Mouse (Mus musculus) CH12.LX (cell line): ENCODE results near the gene Syap1. TPM values are rescaled to one million over a fixed set of nuclear protein-coding genes. Genes with fewer than 3 reads are reported as not detected.

Experiments used
- DNase-seq: peaks from one replicate; pipeline ENCODE4 v3.0.0-alpha.2; 2013; ENCODE audit errors: extremely low read depth
- H3K27ac ChIP-seq: 2 replicates; pipeline ENCODE4 v1.5.1; 2012; ENCODE audit warnings: low read depth, mild to moderate bottlenecking, control low read depth, moderate library complexity; ENCODE audit not compliant: insufficient read depth
- H3K27me3 ChIP-seq: replicated peaks from 2 replicates; pipeline ENCODE3; 2012; ENCODE audit warnings: inconsistent platforms
- H3K36me3 ChIP-seq, 2 experiments: replicated peaks in 1 of 2; 2 replicates each; pipeline versions ENCODE3 to v1.6.1; 2012; ENCODE audit warnings: inconsistent platforms in 1 of 2, low read length in 1 of 2, mild to moderate bottlenecking in 1 of 2, mixed read lengths in 1 of 2, moderate library complexity in 1 of 2; ENCODE audit not compliant: control insufficient read depth in 1 of 2, insufficient read depth in 1 of 2
- H3K4me1 ChIP-seq, 2 experiments: 2 replicates each; pipeline ENCODE4 v1.6.1; 2012; ENCODE audit warnings: inconsistent platforms in 1 of 2, moderate library complexity in 1 of 2; ENCODE audit not compliant: insufficient read depth in 2 of 2, control insufficient read depth in 1 of 2
- H3K4me2 ChIP-seq: 2 replicates; pipeline ENCODE4 v1.6.1; 2012; ENCODE audit warnings: low read depth, mild to moderate bottlenecking, control low read depth; ENCODE audit not compliant: poor library complexity, insufficient read depth, severe bottlenecking
- H3K4me3 ChIP-seq, 3 experiments: fragments of 150-350 bp in 1 of 3; sonication (generic) in 1 of 3; replicated peaks in 1 of 3; 2 replicates each; pipeline versions ENCODE3 to v1.5.1; 2011 to 2012; ENCODE audit warnings: low read depth in 2 of 3, low read length in 2 of 3, mild to moderate bottlenecking in 2 of 3, moderate library complexity in 2 of 3, control low read depth in 1 of 3, improper control_type of control experiment in 1 of 3, inconsistent platforms in 1 of 3, mixed read lengths in 1 of 3; ENCODE audit not compliant: poor library complexity in 1 of 3
- H3K79me2 ChIP-seq: replicated peaks from 2 replicates; pipeline ENCODE4 v1.6.1; 2012; ENCODE audit warnings: mild to moderate bottlenecking, moderate library complexity; ENCODE audit not compliant: control insufficient read depth, poor library complexity, insufficient read depth, severe bottlenecking; ENCODE audit errors: extremely low read depth
- H3K9ac ChIP-seq: 2 replicates; pipeline ENCODE4 v1.6.1; 2012; ENCODE audit warnings: low read depth, mild to moderate bottlenecking, control low read depth, moderate library complexity; ENCODE audit not compliant: insufficient read depth
- H3K9me3 ChIP-seq: replicated peaks from 2 replicates; pipeline ENCODE3; 2012; ENCODE audit warnings: low read length, inconsistent platforms, mixed read lengths
- CTCF ChIP-seq, 2 experiments: IDR thresholded peaks in 1 of 2; conservative IDR thresholded peaks in 1 of 2; 2 replicates each; pipeline ENCODE4 v1.5.1; 2011 to 2012; ENCODE audit warnings: low read depth in 2 of 2, low read length in 2 of 2, improper control_type of control experiment in 1 of 2, inconsistent platforms in 1 of 2, mild to moderate bottlenecking in 1 of 2, moderate library complexity in 1 of 2
- ELF1 ChIP-seq: IDR thresholded peaks from 2 replicates; pipeline ENCODE4 v1.6.1; 2014; ENCODE audit warnings: low read depth, mild to moderate bottlenecking, inconsistent platforms, low read length, improper control_type of control experiment
- GABPA ChIP-seq: IDR thresholded peaks from 2 replicates; pipeline ENCODE4 v1.6.1; 2012; ENCODE audit warnings: low read depth, low read length, improper control_type of control experiment, inconsistent platforms; ENCODE audit not compliant: insufficient replicate concordance
- JUN ChIP-seq: IDR thresholded peaks from 2 replicates; pipeline ENCODE4 v1.6.1; 2011; ENCODE audit warnings: low read depth, mild to moderate bottlenecking, low read length, improper control_type of control experiment, moderate library complexity; ENCODE audit not compliant: insufficient read depth
- JUND ChIP-seq: conservative IDR thresholded peaks from 2 replicates; pipeline ENCODE4 v1.6.1; 2011; ENCODE audit warnings: low read depth, low read length, improper control_type of control experiment
- MAZ ChIP-seq: IDR thresholded peaks from 2 replicates; pipeline ENCODE4 v1.6.1; 2012; ENCODE audit warnings: low read depth, mild to moderate bottlenecking, inconsistent platforms, low read length, improper control_type of control experiment, moderate library complexity
- NELFE ChIP-seq: IDR thresholded peaks from 2 replicates; pipeline ENCODE4 v1.6.1; 2011; ENCODE audit warnings: low read depth, low read length, improper control_type of control experiment
- PAX5 ChIP-seq: IDR thresholded peaks from 2 replicates; pipeline ENCODE4 v1.6.1; 2012; ENCODE audit warnings: low read length, inconsistent platforms, mixed read lengths
- POLR2AphosphoS2 ChIP-seq: IDR thresholded peaks from 2 replicates; pipeline ENCODE4 v1.6.1; 2011; ENCODE audit warnings: low read depth, low read length, improper control_type of control experiment
- RAD21 ChIP-seq: IDR thresholded peaks from 2 replicates; pipeline ENCODE4 v1.6.1; 2011; ENCODE audit warnings: low read depth, mild to moderate bottlenecking, low read length, improper control_type of control experiment, moderate library complexity
- SMC3 ChIP-seq: IDR thresholded peaks from 2 replicates; pipeline ENCODE4 v1.6.1; 2011; ENCODE audit warnings: low read depth, low read length, improper control_type of control experiment
- TCF12 ChIP-seq: IDR thresholded peaks from 2 replicates; pipeline ENCODE4 v1.6.1; 2014; ENCODE audit warnings: low read depth, mild to moderate bottlenecking, inconsistent platforms, low read length, improper control_type of control experiment
- UBTF ChIP-seq: IDR thresholded peaks from 2 replicates; pipeline ENCODE4 v1.6.1; 2012; ENCODE audit warnings: low read depth, mild to moderate bottlenecking, inconsistent platforms, low read length, improper control_type of control experiment, moderate library complexity
- USF1 ChIP-seq: IDR thresholded peaks from 2 replicates; pipeline ENCODE4 v1.6.1; 2014; ENCODE audit warnings: low read depth, mild to moderate bottlenecking, inconsistent platforms, low read length, improper control_type of control experiment
- USF2 ChIP-seq: conservative IDR thresholded peaks from 2 replicates; pipeline ENCODE4 v1.6.1; 2011; ENCODE audit warnings: low read depth, low read length, improper control_type of control experiment
- ZKSCAN1 ChIP-seq: IDR thresholded peaks from 2 replicates; pipeline ENCODE4 v1.6.1; 2012; ENCODE audit warnings: low read depth, inconsistent platforms, low read length, improper control_type of control experiment, borderline replicate concordance
- ZMIZ1 ChIP-seq: IDR thresholded peaks from 2 replicates; pipeline ENCODE4 v1.6.1; 2012; ENCODE audit warnings: low read depth, mild to moderate bottlenecking, inconsistent platforms, low read length, improper control_type of control experiment
- ZNF384 ChIP-seq: IDR thresholded peaks from 2 replicates; pipeline ENCODE4 v1.6.1; 2012; ENCODE audit warnings: low read depth, low read length, improper control_type of control experiment, inconsistent platforms
- dilution Hi-C: fragments of 300-500 bp; cut with MboI; formaldehyde crosslinking; loops from 2 replicates; pipeline ENCODE4 v1.14.3; 2020; ENCODE audit warnings: low sequenced_read_pairs; ENCODE audit not compliant: extremely low pct_unique_long_range_greater_than_20kb, extremely low pct_ligation_motif_present
- in situ Hi-C: fragments of 300-500 bp; cut with MboI; formaldehyde crosslinking; loops from 3 replicates; pipeline ENCODE4 v1.14.3; 2019; ENCODE audit warnings: low sequenced_read_pairs, low pct_ligation_motif_present, low pct_unique_long_range_greater_than_20kb, mixed read lengths
- polyA plus RNA-seq: library from polyadenylated mRNA; unstranded; fragments of >175 nt; gene quantifications from 2 replicates; pipeline ENCODE4 v1.2.1, GENCODE M21; 2012; ENCODE audit warnings: low read depth; ENCODE audit not compliant: insufficient read length
- total RNA-seq, 2 experiments: library from RNA; depleted of rRNA; stranded (reverse); fragments of 300-350 nt in 1 of 2; fragments of >200 nt in 1 of 2; gene quantifications; 2 replicates each; pipeline ENCODE4 v1.2.3; 2012 to 2014

Syap1 gene
- total and polyA plus RNA-seq, 3 experiments = 5.9 to 14.7 (median 12.3) TPM

- Histone ChIP-seq H3K79me2 (no peaks in the 10 kb centered on the region), H3K4me1 (no peaks in the 10 kb centered on the region), H3K9me3 (no peaks in the 10 kb centered on the region), H3K27me3 (no peaks in the 10 kb centered on the region), H3K27ac (no peak overlapping the region), H3K4me2 (no peak overlapping the region), H3K36me3 (peaks cover 11 to 26% of the 10 kb centered on the region in 2 experiments), H3K9ac (no peak overlapping the region), H3K4me3 (no peak overlapping the region)
- dilution Hi-C loops = no loop called here
- TF ChIP-seq ELF1 = no peak
- TF ChIP-seq RAD21 = no peak
- no peak for DNase-seq
- in situ Hi-C loops = loop anchor here (25.0 kb wide), 1 partner anchor 356 kb away; no protein-coding TSS in a partner anchor
Measured at GRCm38 (mm10) chrX:162868294-162868965, 19.8 kb downstream of the Syap1 start.

GRCm38 (mm10) chrX:162848682-162849081 is 39.6 kb downstream of the Syap1 start:
- no peaks in the 10 kb centered on the region for H3K79me2 ChIP-seq
- DNase-seq = no peak

GRCm38 (mm10) chrX:162845531-162845930 is 42.7 kb downstream of the Syap1 start:
- no peak overlapping the region for H3K9ac ChIP-seq
- H3K4me2 ChIP-seq = no peak overlapping the region
- H3K4me3 ChIP-seq = no peak overlapping the region
- H3K27me3 ChIP-seq = no peaks in the 10 kb centered on the region
- no peaks in the 10 kb centered on the region for H3K36me3 ChIP-seq
- in situ Hi-C loops (loop anchor here (25.0 kb wide), 1 partner anchor 108 kb away; no protein-coding TSS in a partner anchor), dilution Hi-C loops (no loop called here)
- no peaks in the 10 kb centered on the region for H3K4me1 ChIP-seq
- H3K27ac ChIP-seq = no peak overlapping the region
- DNase-seq = no peak
- no peaks in the 10 kb centered on the region for H3K79me2 ChIP-seq
- TF ChIP-seq ZMIZ1 = no peak
- no peak for TF ChIP-seq NELFE
- no peak for TF ChIP-seq PAX5
- TF ChIP-seq SMC3 = no peak
- no peak for TF ChIP-seq ELF1
- TF ChIP-seq ZNF384 = no peak
- no peak for TF ChIP-seq POLR2AphosphoS2
- TF ChIP-seq USF1 = no peak
- no peak for TF ChIP-seq JUND
- no peak for TF ChIP-seq CTCF (conservative IDR thresholded peaks at IDR 0.05 in 1 of 2, IDR thresholded peaks at IDR 0.05 in 1 of 2; ENCODE audit: low read depth in 2 of 2, low read length in 2 of 2)
- no peaks in the 10 kb centered on the region for H3K9me3 ChIP-seq

More at GRCm38 (mm10) chrX:162848682-162849081, 39.6 kb downstream of the Syap1 start:
- Histone ChIP-seq H3K4me3 (no peak overlapping the region), H3K4me2 (no peak overlapping the region), H3K27ac (no peak overlapping the region), H3K4me1 (no peaks in the 10 kb centered on the region), H3K9ac (no peak overlapping the region), H3K9me3 (no peaks in the 10 kb centered on the region), H3K27me3 (no peaks in the 10 kb centered on the region), H3K36me3 (no peaks in the 10 kb centered on the region)
- dilution Hi-C loops (no loop called here), in situ Hi-C loops (loop anchor here (25.0 kb wide), 1 partner anchor 111 kb away; no protein-coding TSS in a partner anchor)
- TF ChIP-seq JUN (no peak), TCF12 (no peak), GABPA (no peak), UBTF (no peak), USF2 (no peak), MAZ (no peak), ZKSCAN1 (no peak), ELF1 (no peak)
